Mouse (Mus musculus): ENCODE results near the gene Tmem216.
A peak's percentile ranks its signal among the peaks of the same experiment; 100 is the strongest.

Tmem216 gene

GRCm38 (mm10) chr19:10495670-10496069, 60.4 kb downstream of the Tmem216 start:
- no peak for DNase-seq (ENCODE audit: low read depth, low spot score)

- peak; percentile 42 for DNase-seq (ENCODE audit: low read depth, low spot score)
Measured at GRCm38 (mm10) chr19:10486264-10486738, 69.7 kb downstream of the Tmem216 start.

Measured in WW6 (cell line).